Mouse (Mus musculus): ENCODE results near the gene Zglp1.

DNA sequence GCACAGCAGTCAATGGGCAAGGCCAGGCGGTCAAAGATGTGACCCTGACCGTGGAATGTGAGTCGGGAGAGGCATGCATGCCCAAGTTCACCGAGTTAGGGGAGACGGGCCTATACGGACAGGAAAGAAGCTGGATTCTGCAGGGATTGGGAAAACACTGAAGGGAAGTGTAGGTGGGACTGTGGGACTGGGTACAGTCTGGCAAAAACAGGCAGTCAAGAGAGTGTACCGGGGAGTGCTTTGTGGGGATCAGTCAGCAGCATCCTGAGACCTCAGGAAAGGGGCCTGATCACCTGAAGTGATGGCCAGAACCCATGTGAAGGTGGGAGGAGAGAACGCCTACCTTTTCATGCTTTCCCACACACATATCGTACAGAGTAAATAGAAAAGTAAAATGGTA is 31.3 kb downstream of the Zglp1 start:
- TF ChIP-seq POLR2A (IDR thresholded peaks at IDR 0.05; ENCODE audit: borderline replicate concordance, low read depth, low read length) (no peak), CTCF (IDR thresholded peaks at IDR 0.05; ENCODE audit: low read depth, low read length) (no peak)

All from bone marrow macrophage, adult 2 months (primary cell).